Mouse (Mus musculus): ENCODE results near the gene Bok. TPM values are rescaled to one million over a fixed set of nuclear protein-coding genes. Genes with fewer than 3 reads are reported as not detected.
"Not testable (repeated sequence)": the region's sequence is repeated elsewhere in the genome, so short reads cannot be mapped to it uniquely, and the experiment has no call there.

Gene Bok
- 41.9 and 48.6 TPM in 2 replicates for polyA plus RNA-seq (2012; rRNA removed)

GRCm38 (mm10) chr1:93685401-93686244 is at the start of gene Bok:
TSS of gene Bok (plus strand) at chr1:93685660.
- no peak for DNase-seq (ENCODE audit: low read depth)

GRCm38 (mm10) chr1:93636211-93636897 is 49.1 kb upstream of the Bok start:
- DNase-seq (ENCODE audit: low read depth) = no peak

DNA sequence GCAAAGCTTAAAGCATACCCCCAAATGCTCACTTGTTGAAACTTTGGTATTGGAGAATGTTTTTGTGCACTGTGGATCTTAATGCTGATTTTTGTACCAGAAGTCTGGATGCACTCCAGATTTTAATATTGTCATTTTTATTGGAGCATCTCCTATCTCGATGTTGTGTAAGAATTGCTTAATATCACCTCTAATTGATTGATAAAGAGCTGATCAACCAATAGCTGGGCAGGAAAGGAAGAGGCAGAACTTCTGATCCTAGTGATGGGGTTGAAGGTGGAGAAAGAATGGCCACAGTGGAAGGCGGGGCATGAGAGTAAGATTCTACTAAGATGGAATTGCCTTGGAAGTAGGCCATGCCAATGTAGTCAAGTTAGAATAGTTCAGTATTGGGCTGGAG is 43.5 kb upstream of the Bok start:
- DNase-seq (ENCODE audit: low read depth) = no peak

GRCm38 (mm10) chr1:93642692-93643091 is 42.8 kb upstream of the Bok start:
- no peak for DNase-seq (ENCODE audit: low read depth)

GRCm38 (mm10) chr1:93649604-93650172 is 35.8 kb upstream of the Bok start:
- no peak for DNase-seq (ENCODE audit: low read depth)

DNA sequence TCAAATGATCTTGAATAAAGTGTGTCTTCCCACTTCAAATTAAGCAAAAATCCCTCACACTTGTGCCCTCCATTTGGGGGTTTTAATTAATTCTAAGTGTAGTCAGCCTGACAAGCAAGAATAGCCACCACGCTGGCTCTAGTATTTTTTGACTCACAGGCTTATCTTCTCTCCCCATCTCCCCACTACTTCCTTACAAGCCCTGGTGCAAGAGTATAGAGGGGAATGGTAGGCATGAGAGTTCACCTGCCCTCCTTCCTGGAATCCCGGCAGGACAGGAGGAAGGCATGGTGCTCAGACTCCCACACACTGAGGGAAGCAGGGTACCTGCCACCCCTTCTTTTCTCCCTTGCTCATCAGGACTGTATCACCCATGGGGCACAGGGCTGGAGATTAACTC is 31.2 kb upstream of the Bok start:
- DNase-seq (ENCODE audit: low read depth) = no peak

GRCm38 (mm10) chr1:93654798-93655197 is 30.7 kb upstream of the Bok start:
- no peak for DNase-seq (ENCODE audit: low read depth)

- no peak for DNase-seq (ENCODE audit: low read depth)
These were observed 29.0 kb upstream of the Bok start for GRCm38 (mm10) chr1:93656325-93657024.

- no peak for DNase-seq (ENCODE audit: low read depth)
These were observed 28.5 kb upstream of the Bok start for GRCm38 (mm10) chr1:93657025-93657360.

DNA sequence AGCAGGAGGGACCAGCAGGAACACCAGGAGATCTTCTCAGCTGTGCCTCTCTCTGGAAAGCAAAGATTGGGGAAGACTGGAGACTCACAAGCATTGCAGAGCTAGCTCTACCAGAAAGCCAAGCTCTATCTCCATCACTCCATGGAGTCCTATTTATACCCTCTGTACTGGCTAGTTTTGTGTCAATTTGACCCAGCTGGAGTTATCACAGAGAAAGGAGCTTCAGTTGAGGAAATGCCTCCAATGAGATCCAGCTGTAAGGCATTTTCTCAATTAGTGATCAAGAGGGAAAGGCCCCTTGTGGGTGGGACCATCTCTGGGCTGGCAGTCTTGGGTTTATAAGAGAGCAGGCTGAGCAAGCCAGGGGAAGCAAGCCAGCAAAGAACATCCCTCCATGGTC is 26.9 kb upstream of the Bok start, which contains the start of gene Stk25:
Gene Stk25 (minus strand): TSS at position 101 of the 400 bp plus-strand sequence.
- DNase-seq (ENCODE audit: low read depth) = not testable (repeated sequence)

DNA sequence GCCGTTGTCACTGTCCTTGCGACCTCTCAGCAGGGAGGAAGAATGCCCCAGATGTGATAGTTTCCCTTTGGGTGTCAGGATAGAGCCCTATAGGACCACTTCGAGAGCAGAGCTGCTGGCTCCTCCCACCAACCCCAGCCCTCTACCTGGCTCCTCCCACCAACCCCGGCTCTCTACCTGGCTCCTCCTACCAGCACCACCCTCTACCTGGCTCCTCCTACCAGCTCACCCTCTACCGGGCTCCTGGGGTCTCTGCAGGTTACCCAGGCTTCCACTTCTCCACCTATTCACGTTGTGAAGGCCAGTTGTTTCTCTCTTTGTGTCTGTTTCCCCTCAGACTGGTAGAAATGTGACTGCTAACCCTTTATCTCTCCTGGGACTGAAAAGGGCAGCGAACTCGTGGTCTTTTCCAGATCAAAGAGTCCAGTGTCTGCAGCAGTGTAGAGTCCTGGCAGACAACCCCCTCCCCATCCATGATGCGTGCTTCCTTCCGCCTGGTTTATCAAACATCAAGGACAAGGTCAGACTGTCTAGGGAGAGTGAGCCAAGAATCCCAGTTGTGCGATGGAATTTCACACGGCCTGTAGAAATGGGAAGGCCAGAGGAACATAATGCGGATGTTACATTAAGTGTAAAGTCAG is 17.6 kb upstream of the Bok start:
- no peak for DNase-seq (ENCODE audit: low read depth)

- no peak for DNase-seq (ENCODE audit: low read depth)
These were observed 16.5 kb upstream of the Bok start for GRCm38 (mm10) chr1:93668791-93669548.

GRCm38 (mm10) chr1:93669941-93670340 is 15.5 kb upstream of the Bok start:
- no peak for DNase-seq (ENCODE audit: low read depth)

DNA sequence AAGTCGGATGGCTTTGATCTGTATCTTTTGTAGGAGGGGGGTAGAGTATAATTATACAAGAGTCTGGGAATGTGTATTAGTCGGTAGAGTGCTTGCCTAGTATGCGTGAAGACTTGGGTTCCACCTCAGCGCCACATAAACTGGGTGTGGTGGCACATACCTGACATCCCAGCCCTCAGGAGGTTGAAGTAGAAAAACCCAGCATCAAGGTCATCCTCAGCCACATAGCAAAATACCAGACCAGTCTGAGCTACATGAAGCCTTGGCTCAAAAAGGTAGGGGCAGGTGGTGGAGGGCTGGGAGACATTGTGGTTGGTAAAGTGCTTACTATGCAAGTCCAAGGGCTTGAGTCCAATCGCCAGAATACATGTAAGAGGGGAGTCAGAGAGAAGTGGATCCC is 12.8 kb upstream of the Bok start:
- no peak for DNase-seq (ENCODE audit: low read depth)

GRCm38 (mm10) chr1:93678386-93678785 is 7.1 kb upstream of the Bok start:
- DNase-seq (ENCODE audit: low read depth) = peak; percentile 81

GRCm38 (mm10) chr1:93679889-93680568 is 5.4 kb upstream of the Bok start:
- no peak for DNase-seq (ENCODE audit: low read depth)

- no peak for DNase-seq (ENCODE audit: low read depth)
These were observed 943 bp downstream of the Bok start for GRCm38 (mm10) chr1:93686245-93686960.

GRCm38 (mm10) chr1:93686961-93687320 is 1.5 kb downstream of the Bok start:
- DNase-seq (ENCODE audit: low read depth) = no peak

DNA sequence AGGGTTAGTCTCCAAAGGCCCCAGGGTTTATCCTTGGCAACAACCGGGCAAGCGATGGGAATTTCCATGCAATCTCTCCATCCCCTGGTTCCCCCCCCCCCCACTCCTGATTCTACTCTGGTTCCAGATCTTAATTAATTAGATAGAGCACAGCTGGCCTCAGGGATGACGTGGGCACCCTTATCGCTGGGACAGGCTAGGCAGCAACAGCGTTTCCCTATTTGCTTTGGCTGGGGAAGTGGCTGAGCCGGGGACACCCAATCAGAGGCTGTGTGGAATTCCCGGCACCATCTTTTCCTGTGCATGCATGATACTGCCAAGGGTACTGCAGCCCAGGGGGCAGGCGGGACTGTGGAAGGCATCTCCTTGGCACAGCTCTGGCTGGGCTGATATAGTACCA is 2.7 kb downstream of the Bok start:
- DNase-seq (ENCODE audit: low read depth) = no peak
